Mouse (Mus musculus): ENCODE results near the gene Tsg101. TPM values are rescaled to one million over a fixed set of nuclear protein-coding genes. Genes with fewer than 3 reads are reported as not detected.

Gene Tsg101
- 100 and 107 TPM in 2 replicates for polyA plus RNA-seq (2015; fragmentation: Nextera tagmentation; extraction: Ambion mirVana)

GRCm38 (mm10) chr7:46919551-46920176 lies at the start of gene Tsg101:
TSS of gene Tsg101 (minus strand) at chr7:46919969.
- Histone ChIP-seq H3K4me2 (replicated peaks; ENCODE audit: low read depth) (peak within 1 kb of the TSS; percentile 76), H3K27ac (ENCODE audit: low read depth, low read length) (peak within 1 kb of the TSS; percentile 95), H3K4me1 (replicated peaks; ENCODE audit: control insufficient read depth, insufficient read depth, low read length) (no peaks in the 10 kb centered on the region), H3K9me3 (ENCODE audit: control insufficient read depth) (no peaks in the 10 kb centered on the region), H3K27me3 (replicated peaks; ENCODE audit: control insufficient read depth, insufficient read depth, low read length) (no peaks in the 10 kb centered on the region), H3K9ac (ENCODE audit: low read depth, low read length) (peak within 1 kb of the TSS; percentile 88), H3K4me3 (ENCODE audit: low read depth, low read length) (peak within 1 kb of the TSS; percentile 82), H3K36me3 (ENCODE audit: control insufficient read depth, insufficient read depth) (0 out of 2 replicates have a peak, but pooled peaks cover 7% of the 10 kb centered on the region)
- peak; percentile 94 for ATAC-seq
- peak; percentile 43 for TF ChIP-seq CTCF (IDR thresholded peaks at IDR 0.05; ENCODE audit: low read depth)
- WGBS, result under 1% methylated on average over 74 of the region's 75 CpGs

- Histone ChIP-seq H3K36me3 (ENCODE audit: control insufficient read depth, insufficient read depth) (no peaks in the 10 kb centered on the region), H3K4me3 (ENCODE audit: low read depth, low read length) (no peak overlapping the region), H3K9me3 (ENCODE audit: control insufficient read depth) (no peaks in the 10 kb centered on the region), H3K27ac (ENCODE audit: low read depth, low read length) (no peak overlapping the region), H3K4me2 (replicated peaks; ENCODE audit: low read depth) (no peak overlapping the region), H3K27me3 (replicated peaks; ENCODE audit: control insufficient read depth, insufficient read depth, low read length) (no peaks in the 10 kb centered on the region), H3K9ac (ENCODE audit: low read depth, low read length) (no peak overlapping the region), H3K4me1 (replicated peaks; ENCODE audit: control insufficient read depth, insufficient read depth, low read length) (no peaks in the 10 kb centered on the region)
- ATAC-seq, result no peak
- 81% methylated on average over 7 of the region's 7 CpGs for WGBS
- TF ChIP-seq CTCF (IDR thresholded peaks at IDR 0.05; ENCODE audit: low read depth), result no peak
Observed at GRCm38 (mm10) chr7:46964070-46964469, 44.3 kb upstream of the Tsg101 start.

- Histone ChIP-seq H3K4me2 (replicated peaks; ENCODE audit: low read depth) (peak overlapping the region; percentile 37; the same call in 1 of the 2 replicates), H3K9ac (ENCODE audit: low read depth, low read length) (no peak overlapping the region), H3K9me3 (ENCODE audit: control insufficient read depth) (no peaks in the 10 kb centered on the region), H3K27ac (ENCODE audit: low read depth, low read length) (peak overlapping the region; percentile 22), H3K4me3 (ENCODE audit: low read depth, low read length) (no peak overlapping the region), H3K27me3 (replicated peaks; ENCODE audit: control insufficient read depth, insufficient read depth, low read length) (no peaks in the 10 kb centered on the region), H3K4me1 (replicated peaks; ENCODE audit: control insufficient read depth, insufficient read depth, low read length) (no peaks in the 10 kb centered on the region), H3K36me3 (ENCODE audit: control insufficient read depth, insufficient read depth) (no peaks in the 10 kb centered on the region)
- peak; percentile 48; the same call in 1 of the 2 replicates for ATAC-seq
- 1% methylated on average over 9 of the region's 9 CpGs for WGBS
- peak; percentile 91 for TF ChIP-seq CTCF (IDR thresholded peaks at IDR 0.05; ENCODE audit: low read depth)
Observed at GRCm38 (mm10) chr7:46962806-46963618, 43.2 kb upstream of the Tsg101 start.

- Histone ChIP-seq H3K4me2 (replicated peaks; ENCODE audit: low read depth) (no peak overlapping the region), H3K36me3 (ENCODE audit: control insufficient read depth, insufficient read depth) (no peaks in the 10 kb centered on the region), H3K4me1 (replicated peaks; ENCODE audit: control insufficient read depth, insufficient read depth, low read length) (no peaks in the 10 kb centered on the region), H3K4me3 (ENCODE audit: low read depth, low read length) (no peak overlapping the region), H3K9ac (ENCODE audit: low read depth, low read length) (no peak overlapping the region), H3K27me3 (replicated peaks; ENCODE audit: control insufficient read depth, insufficient read depth, low read length) (no peaks in the 10 kb centered on the region), H3K9me3 (ENCODE audit: control insufficient read depth) (no peaks in the 10 kb centered on the region), H3K27ac (ENCODE audit: low read depth, low read length) (no peak overlapping the region)
- ATAC-seq, result no peak
- no peak for TF ChIP-seq CTCF (IDR thresholded peaks at IDR 0.05; ENCODE audit: low read depth)
Observed at GRCm38 (mm10) chr7:46962132-46962531, 42.4 kb upstream of the Tsg101 start.

GRCm38 (mm10) chr7:46960991-46961390 lies 41.2 kb upstream of the Tsg101 start:
- Histone ChIP-seq H3K4me3 (ENCODE audit: low read depth, low read length) (no peak overlapping the region), H3K4me1 (replicated peaks; ENCODE audit: control insufficient read depth, insufficient read depth, low read length) (no peaks in the 10 kb centered on the region), H3K27ac (ENCODE audit: low read depth, low read length) (no peak overlapping the region), H3K4me2 (replicated peaks; ENCODE audit: low read depth) (no peak overlapping the region), H3K36me3 (ENCODE audit: control insufficient read depth, insufficient read depth) (no peaks in the 10 kb centered on the region), H3K9me3 (ENCODE audit: control insufficient read depth) (no peaks in the 10 kb centered on the region), H3K27me3 (replicated peaks; ENCODE audit: control insufficient read depth, insufficient read depth, low read length) (no peaks in the 10 kb centered on the region), H3K9ac (ENCODE audit: low read depth, low read length) (no peak overlapping the region)
- no peak for TF ChIP-seq CTCF (IDR thresholded peaks at IDR 0.05; ENCODE audit: low read depth)
- ATAC-seq, result no peak
- 30% methylated on average over 3 of the region's 3 CpGs for WGBS

- H3K27ac ChIP-seq (ENCODE audit: low read depth, low read length), result no peak overlapping the region
- no peak for TF ChIP-seq CTCF (IDR thresholded peaks at IDR 0.05; ENCODE audit: low read depth)
- H3K4me1 ChIP-seq (replicated peaks; ENCODE audit: control insufficient read depth, insufficient read depth, low read length), result no peaks in the 10 kb centered on the region
- peak overlapping the region; percentile 95 for H3K4me2 ChIP-seq (replicated peaks; ENCODE audit: low read depth)
- no peaks in the 10 kb centered on the region for H3K27me3 ChIP-seq (replicated peaks; ENCODE audit: control insufficient read depth, insufficient read depth, low read length)
- no peak overlapping the region for H3K9ac ChIP-seq (ENCODE audit: low read depth, low read length)
- 18% methylated on average over 9 of the region's 9 CpGs for WGBS
- H3K4me3 ChIP-seq (ENCODE audit: low read depth, low read length), result peak overlapping the region; percentile 78
- no peaks in the 10 kb centered on the region for H3K9me3 ChIP-seq (ENCODE audit: control insufficient read depth)
- H3K36me3 ChIP-seq (ENCODE audit: control insufficient read depth, insufficient read depth), result peaks cover 10% of the 10 kb centered on the region; the same call in 1 of the 2 replicates
- ATAC-seq, result no peak
Observed at GRCm38 (mm10) chr7:46958853-46959252, 39.1 kb upstream of the Tsg101 start.

Data from intestine, postnatal 0 days (tissue).